Mouse (Mus musculus): Measurements from ENCODE around the gene Srsf4. TPM values are rescaled to one million over a fixed set of nuclear protein-coding genes. Genes with fewer than 3 reads are reported as not detected.

The Srsf4 gene
- total and polyA plus RNA-seq, 3 experiments, result 14.5 to 105 (median 47.2) TPM

GRCm38 (mm10) chr4:131833971-131834609 is 39.3 kb upstream of the Srsf4 start:
- Histone ChIP-seq H3K36me3 (replicated peaks in 1 of 2; ENCODE audit: control insufficient read depth in 1 of 2, insufficient read depth in 1 of 2, low read length in 1 of 2) (no peaks in the 10 kb centered on the region), H3K79me2 (replicated peaks; ENCODE audit: control insufficient read depth, extremely low read depth, insufficient read depth, poor library complexity, severe bottlenecking) (no peaks in the 10 kb centered on the region), H3K9me3 (replicated peaks; ENCODE audit: low read length) (peaks cover 3% of the 10 kb centered on the region), H3K27me3 (replicated peaks) (peaks cover 99% of the 10 kb centered on the region), H3K4me1 (ENCODE audit: control insufficient read depth in 1 of 2, insufficient read depth in 2 of 2) (peaks cover 10 to 11% of the 10 kb centered on the region in 2 experiments), H3K4me3 (replicated peaks in 1 of 3; ENCODE audit: low read depth in 2 of 3, low read length in 2 of 3, poor library complexity in 1 of 3) (no peak overlapping the region), H3K27ac (ENCODE audit: insufficient read depth, low read depth) (no peak overlapping the region), H3K4me2 (ENCODE audit: insufficient read depth, low read depth, poor library complexity, severe bottlenecking) (no peak overlapping the region), H3K9ac (ENCODE audit: insufficient read depth, low read depth) (no peak overlapping the region)
- TF ChIP-seq RAD21 (IDR thresholded peaks at IDR 0.05; ENCODE audit: low read depth, low read length) (peak; percentile 10), CTCF (conservative IDR thresholded peaks at IDR 0.05 in 1 of 2, IDR thresholded peaks at IDR 0.05 in 1 of 2; ENCODE audit: low read depth in 2 of 2, low read length in 2 of 2) (peak in 1 of 2 experiments; percentile 30; a peak in 1 of 4 replicates), BHLHE40 (IDR thresholded peaks at IDR 0.05; ENCODE audit: low read depth, low read length) (no peak)
- DNase-seq (ENCODE audit: extremely low read depth), result no peak
- in situ Hi-C loops (cut with MboI; ENCODE audit: low pct_ligation_motif_present, low pct_unique_long_range_greater_than_20kb, low sequenced_read_pairs), result loop anchor here (5.0 to 10.0 kb wide), 2 partner anchors 57 to 579 kb away; no protein-coding TSS in a partner anchor
- dilution Hi-C loops (cut with MboI; ENCODE audit: extremely low pct_ligation_motif_present, extremely low pct_unique_long_range_greater_than_20kb, low sequenced_read_pairs), result no loop called here

- in situ Hi-C loops (cut with MboI; ENCODE audit: low pct_ligation_motif_present, low pct_unique_long_range_greater_than_20kb, low sequenced_read_pairs), result loop anchor here (5.0 to 10.0 kb wide), 2 partner anchors 109 to 582 kb away; no protein-coding TSS in a partner anchor
- dilution Hi-C loops (cut with MboI; ENCODE audit: extremely low pct_ligation_motif_present, extremely low pct_unique_long_range_greater_than_20kb, low sequenced_read_pairs), result no loop called here
- H3K27me3 ChIP-seq (replicated peaks), result peaks cover 98% of the 10 kb centered on the region
- no peak for DNase-seq (ENCODE audit: extremely low read depth)
- no peak overlapping the region for H3K27ac ChIP-seq (ENCODE audit: insufficient read depth, low read depth)
- H3K9me3 ChIP-seq (replicated peaks; ENCODE audit: low read length), result peaks cover 3% of the 10 kb centered on the region
- H3K4me3 ChIP-seq (replicated peaks in 1 of 3; ENCODE audit: low read depth in 2 of 3, low read length in 2 of 3, poor library complexity in 1 of 3), result peak overlapping the region in 1 of 3 experiments; percentile 44
- no peak overlapping the region for H3K9ac ChIP-seq (ENCODE audit: insufficient read depth, low read depth)
- peaks cover 10 to 11% of the 10 kb centered on the region in 2 experiments for H3K4me1 ChIP-seq (ENCODE audit: control insufficient read depth in 1 of 2, insufficient read depth in 2 of 2)
- no peak overlapping the region for H3K4me2 ChIP-seq (ENCODE audit: insufficient read depth, low read depth, poor library complexity, severe bottlenecking)
- H3K36me3 ChIP-seq (replicated peaks in 1 of 2; ENCODE audit: control insufficient read depth in 1 of 2, insufficient read depth in 1 of 2, low read length in 1 of 2), result no peaks in the 10 kb centered on the region
- TF ChIP-seq NRF1 (IDR thresholded peaks at IDR 0.05; ENCODE audit: low read depth, low read length), result no peak
- no peaks in the 10 kb centered on the region for H3K79me2 ChIP-seq (replicated peaks; ENCODE audit: control insufficient read depth, extremely low read depth, insufficient read depth, poor library complexity, severe bottlenecking)
Observed at GRCm38 (mm10) chr4:131836351-131836881, 37.0 kb upstream of the Srsf4 start.

- TF ChIP-seq MEF2A (IDR thresholded peaks at IDR 0.05; ENCODE audit: borderline replicate concordance, low read depth, low read length) (no peak), RAD21 (IDR thresholded peaks at IDR 0.05; ENCODE audit: low read depth, low read length) (no peak), USF2 (conservative IDR thresholded peaks at IDR 0.05; ENCODE audit: low read depth, low read length) (no peak), SIN3A (IDR thresholded peaks at IDR 0.05; ENCODE audit: low read length) (no peak), ZNF384 (IDR thresholded peaks at IDR 0.05; ENCODE audit: low read depth, low read length) (no peak), MYC (IDR thresholded peaks at IDR 0.05; ENCODE audit: low read depth, low read length) (no peak), HCFC1 (IDR thresholded peaks at IDR 0.05; ENCODE audit: low read depth, low read length) (no peak), BHLHE40 (IDR thresholded peaks at IDR 0.05; ENCODE audit: low read depth, low read length) (no peak), TCF12 (IDR thresholded peaks at IDR 0.05; ENCODE audit: low read depth, low read length) (no peak), KAT2A (IDR thresholded peaks at IDR 0.05; ENCODE audit: insufficient replicate concordance, low read length) (no peak), PAX5 (IDR thresholded peaks at IDR 0.05; ENCODE audit: low read length) (no peak), POLR2AphosphoS2 (IDR thresholded peaks at IDR 0.05; ENCODE audit: low read depth, low read length) (no peak), NRF1 (IDR thresholded peaks at IDR 0.05; ENCODE audit: low read depth, low read length) (no peak), ZC3H11A (IDR thresholded peaks at IDR 0.05; ENCODE audit: low read depth, low read length) (no peak), IRF4 (IDR thresholded peaks at IDR 0.05; ENCODE audit: low read depth, low read length) (no peak), ZKSCAN1 (IDR thresholded peaks at IDR 0.05; ENCODE audit: borderline replicate concordance, low read depth, low read length) (no peak), ETS1 (conservative IDR thresholded peaks at IDR 0.05; ENCODE audit: low read depth, low read length) (no peak), NELFE (IDR thresholded peaks at IDR 0.05; ENCODE audit: low read depth, low read length) (no peak), POLR2A (IDR thresholded peaks at IDR 0.05; ENCODE audit: low read depth, low read length) (no peak)
- Histone ChIP-seq H3K4me1 (ENCODE audit: control insufficient read depth in 1 of 2, insufficient read depth in 2 of 2) (peaks cover 10 to 11% of the 10 kb centered on the region in 2 experiments), H3K9me3 (replicated peaks; ENCODE audit: low read length) (peaks cover 3% of the 10 kb centered on the region), H3K9ac (ENCODE audit: insufficient read depth, low read depth) (no peak overlapping the region), H3K4me3 (replicated peaks in 1 of 3; ENCODE audit: low read depth in 2 of 3, low read length in 2 of 3, poor library complexity in 1 of 3) (peak overlapping the region in 1 of 3 experiments; percentile 44), H3K79me2 (replicated peaks; ENCODE audit: control insufficient read depth, extremely low read depth, insufficient read depth, poor library complexity, severe bottlenecking) (no peaks in the 10 kb centered on the region), H3K4me2 (ENCODE audit: insufficient read depth, low read depth, poor library complexity, severe bottlenecking) (peak overlapping the region; percentile 75), H3K27ac (ENCODE audit: insufficient read depth, low read depth) (no peak overlapping the region), H3K27me3 (replicated peaks) (peaks cover 98% of the 10 kb centered on the region), H3K36me3 (replicated peaks in 1 of 2; ENCODE audit: control insufficient read depth in 1 of 2, insufficient read depth in 1 of 2, low read length in 1 of 2) (no peaks in the 10 kb centered on the region)
- no peak for DNase-seq (ENCODE audit: extremely low read depth)
- in situ Hi-C loops (cut with MboI; ENCODE audit: low pct_ligation_motif_present, low pct_unique_long_range_greater_than_20kb, low sequenced_read_pairs) (loop anchor here (5.0 to 10.0 kb wide), 2 partner anchors 110 to 582 kb away; no protein-coding TSS in a partner anchor), dilution Hi-C loops (cut with MboI; ENCODE audit: extremely low pct_ligation_motif_present, extremely low pct_unique_long_range_greater_than_20kb, low sequenced_read_pairs) (no loop called here)
Observed at GRCm38 (mm10) chr4:131836891-131837491, 36.4 kb upstream of the Srsf4 start.
